Mouse (Mus musculus): ENCODE data around the gene Tent4b. TPM values are rescaled to one million over a fixed set of nuclear protein-coding genes. Genes with fewer than 3 reads are reported as not detected.

Gene Tent4b
- polyA plus RNA-seq (2015; fragmentation: Nextera tagmentation; extraction: Ambion mirVana) = 9.5 and 9.9 TPM in 2 replicates

GRCm38 (mm10) chr8:88198945-88199571 lies at the start of gene Tent4b:
TSS of gene Tent4b (plus strand) at chr8:88199213.
- WGBS = under 1% methylated on average over 79 of the region's 97 CpGs
- H3K27ac ChIP-seq = peak within 1 kb of the TSS; percentile 97
- H3K9ac ChIP-seq = peak within 1 kb of the TSS; percentile 94
- no peaks in the 10 kb centered on the region for H3K36me3 ChIP-seq
- peaks cover 36% of the 10 kb centered on the region for H3K4me1 ChIP-seq (replicated peaks)
- no peaks in the 10 kb centered on the region for H3K27me3 ChIP-seq
- no peaks in the 10 kb centered on the region for H3K9me3 ChIP-seq
- peak within 1 kb of the TSS; percentile 84 for H3K4me2 ChIP-seq
- peak; percentile 95 for ATAC-seq (ENCODE audit: low FRiP score)
- H3K4me3 ChIP-seq = peak within 1 kb of the TSS; percentile 95

DNA sequence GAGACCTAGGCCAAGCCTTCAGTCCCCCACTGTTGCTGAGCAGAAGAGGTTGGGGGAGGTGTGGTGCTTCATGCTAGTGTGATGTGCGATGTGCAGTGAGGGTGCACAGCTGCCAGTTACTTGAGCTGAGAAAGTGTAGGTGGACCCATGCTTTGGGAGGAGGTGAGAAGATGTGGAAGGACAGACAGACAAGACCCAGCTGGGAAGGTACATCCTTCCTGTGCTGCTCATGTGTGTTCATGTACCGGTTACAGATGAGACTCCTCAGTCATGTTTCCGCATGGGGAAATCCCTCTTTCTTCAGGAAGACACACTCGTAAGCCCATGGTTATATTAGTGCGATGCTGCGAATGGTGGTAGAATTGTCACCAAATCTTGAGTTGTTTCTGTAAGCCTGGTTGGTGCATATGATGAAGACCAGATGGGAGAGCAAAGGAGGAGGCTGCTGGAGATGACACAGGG lies 48.1 kb upstream of the Tent4b start:
- Histone ChIP-seq H3K27ac (no peak overlapping the region), H3K4me1 (replicated peaks) (no peaks in the 10 kb centered on the region), H3K27me3 (no peaks in the 10 kb centered on the region), H3K36me3 (peaks cover 80% of the 10 kb centered on the region), H3K4me2 (no peak overlapping the region), H3K9ac (no peak overlapping the region), H3K4me3 (no peak overlapping the region), H3K9me3 (no peaks in the 10 kb centered on the region)
- WGBS = 94% methylated on average over 6 of the region's 6 CpGs
- no peak for ATAC-seq (ENCODE audit: low FRiP score)

DNA sequence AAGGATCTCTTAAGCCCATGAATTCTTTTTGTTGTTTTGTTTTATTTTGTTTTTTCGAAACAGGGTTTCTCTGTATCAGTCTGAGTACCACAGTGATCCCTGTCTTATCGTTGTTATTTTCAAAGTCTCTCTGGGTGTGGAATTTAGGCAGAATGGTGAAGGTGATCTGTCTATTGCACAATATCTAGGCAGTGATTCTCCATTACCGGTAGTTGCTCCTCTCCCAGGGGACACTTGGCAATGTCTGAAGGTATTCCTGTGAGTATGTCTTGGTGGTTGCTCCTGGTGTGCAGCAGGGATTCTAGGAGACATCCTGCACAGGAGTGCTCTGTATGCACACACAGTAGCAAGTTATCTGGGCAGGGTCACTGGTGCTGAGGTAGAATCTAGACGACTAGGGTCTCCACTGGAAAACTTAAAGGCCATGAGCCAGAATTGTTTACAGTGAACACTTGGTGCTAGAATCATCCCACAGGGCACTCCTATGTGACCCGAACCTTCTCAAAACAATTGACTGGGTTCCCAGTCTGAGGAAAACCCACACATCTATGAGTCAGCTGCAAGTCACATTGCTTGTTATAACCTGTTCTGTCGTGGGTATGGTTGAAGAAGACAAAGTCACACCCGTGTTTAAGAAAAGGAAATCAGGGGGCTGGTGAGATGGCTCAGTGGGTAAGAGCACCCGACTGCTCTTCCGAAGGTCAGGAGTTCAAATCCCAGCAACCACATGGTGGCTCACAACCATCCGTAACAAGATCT lies 38.6 kb upstream of the Tent4b start:
- no peak overlapping the region for H3K4me3 ChIP-seq
- WGBS = 95% methylated on average over 10 of the region's 10 CpGs
- H3K4me2 ChIP-seq = no peak overlapping the region
- H3K4me1 ChIP-seq (replicated peaks) = no peaks in the 10 kb centered on the region
- no peaks in the 10 kb centered on the region for H3K27me3 ChIP-seq
- H3K36me3 ChIP-seq = peaks cover 89% of the 10 kb centered on the region
- no peak for ATAC-seq (ENCODE audit: low FRiP score)
- H3K9me3 ChIP-seq = no peaks in the 10 kb centered on the region
- H3K9ac ChIP-seq = no peak overlapping the region
- H3K27ac ChIP-seq = no peak overlapping the region

GRCm38 (mm10) chr8:88161439-88161838 lies 37.6 kb upstream of the Tent4b start:
- no peaks in the 10 kb centered on the region for H3K27me3 ChIP-seq
- H3K4me1 ChIP-seq (replicated peaks) = no peaks in the 10 kb centered on the region
- H3K9me3 ChIP-seq = no peaks in the 10 kb centered on the region
- no peak overlapping the region for H3K4me3 ChIP-seq
- ATAC-seq (ENCODE audit: low FRiP score) = no peak
- no peak overlapping the region for H3K27ac ChIP-seq
- WGBS = 75% methylated on average over 5 of the region's 5 CpGs
- H3K36me3 ChIP-seq = peaks cover 88% of the 10 kb centered on the region
- no peak overlapping the region for H3K9ac ChIP-seq
- no peak overlapping the region for H3K4me2 ChIP-seq

GRCm38 (mm10) chr8:88175264-88175663 lies 23.7 kb upstream of the Tent4b start:
- H3K4me1 ChIP-seq (replicated peaks) = no peaks in the 10 kb centered on the region
- no peak overlapping the region for H3K27ac ChIP-seq
- H3K4me3 ChIP-seq = no peak overlapping the region
- WGBS = 94% methylated on average over 7 of the region's 7 CpGs
- H3K9me3 ChIP-seq = no peaks in the 10 kb centered on the region
- H3K4me2 ChIP-seq = no peak overlapping the region
- H3K9ac ChIP-seq = no peak overlapping the region
- ATAC-seq (ENCODE audit: low FRiP score) = no peak
- H3K27me3 ChIP-seq = no peaks in the 10 kb centered on the region
- H3K36me3 ChIP-seq = peaks cover 28% of the 10 kb centered on the region

DNA sequence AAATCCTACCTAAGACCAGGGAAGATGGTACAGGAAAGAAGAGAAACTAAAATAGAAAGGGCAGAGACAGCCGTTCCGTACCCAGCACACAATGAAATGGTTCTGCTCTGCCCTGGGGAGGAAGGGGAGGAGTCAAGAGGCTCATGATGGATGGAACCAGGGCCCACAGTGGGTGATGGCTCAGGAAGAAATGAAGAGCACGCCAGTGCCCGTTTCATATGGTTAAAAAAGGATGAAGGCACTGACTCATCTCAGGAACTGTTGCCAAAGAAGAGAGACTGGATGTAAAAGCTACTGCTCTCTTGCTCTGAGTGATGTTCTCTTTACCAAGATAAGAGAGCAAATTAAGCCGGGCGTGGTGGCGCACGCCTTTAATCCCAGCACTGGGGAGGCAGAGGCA lies 21.7 kb upstream of the Tent4b start:
- H3K4me3 ChIP-seq = no peak overlapping the region
- H3K4me1 ChIP-seq (replicated peaks) = no peaks in the 10 kb centered on the region
- no peak overlapping the region for H3K9ac ChIP-seq
- H3K4me2 ChIP-seq = no peak overlapping the region
- ATAC-seq (ENCODE audit: low FRiP score) = no peak
- H3K36me3 ChIP-seq = peaks cover 16% of the 10 kb centered on the region
- H3K27me3 ChIP-seq = no peaks in the 10 kb centered on the region
- no peak overlapping the region for H3K27ac ChIP-seq
- H3K9me3 ChIP-seq = no peaks in the 10 kb centered on the region
- WGBS = 91% methylated on average over 8 of the region's 8 CpGs

DNA sequence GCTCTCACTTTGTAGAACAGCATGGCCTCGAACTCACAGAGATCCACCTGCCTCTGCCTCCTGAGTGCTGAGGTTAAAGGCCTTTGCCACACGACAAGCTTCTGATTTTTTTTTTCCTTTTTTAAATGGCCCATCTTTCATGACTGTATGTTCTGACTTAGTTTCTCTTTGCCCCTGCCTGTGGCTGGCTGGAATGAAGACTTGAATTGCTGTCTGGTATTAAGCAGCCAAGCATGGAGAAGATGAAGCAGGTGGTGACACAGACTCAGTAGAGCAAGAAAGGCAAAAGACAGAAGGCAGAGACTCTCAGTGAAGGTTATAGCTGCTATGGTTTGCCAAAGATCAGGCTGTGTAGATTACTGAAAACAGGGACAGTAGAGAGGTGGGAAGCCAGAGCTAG lies 15.9 kb upstream of the Tent4b start:
- no peak for ATAC-seq (ENCODE audit: low FRiP score)

GRCm38 (mm10) chr8:88184914-88185313 lies 14.1 kb upstream of the Tent4b start:
- no peak overlapping the region for H3K27ac ChIP-seq
- H3K36me3 ChIP-seq = no peaks in the 10 kb centered on the region
- no peaks in the 10 kb centered on the region for H3K9me3 ChIP-seq
- H3K27me3 ChIP-seq = no peaks in the 10 kb centered on the region
- 97% methylated on average over 1 of the region's 1 CpGs for WGBS
- H3K4me3 ChIP-seq = no peak overlapping the region
- ATAC-seq (ENCODE audit: low FRiP score) = no peak
- H3K9ac ChIP-seq = no peak overlapping the region
- no peak overlapping the region for H3K4me2 ChIP-seq
- H3K4me1 ChIP-seq (replicated peaks) = no peaks in the 10 kb centered on the region

More for the DNA sequence above, 15.9 kb upstream of the Tent4b start:
- H3K27ac ChIP-seq = no peak overlapping the region
- H3K4me2 ChIP-seq = no peak overlapping the region
- no peaks in the 10 kb centered on the region for H3K27me3 ChIP-seq
- H3K9me3 ChIP-seq = no peaks in the 10 kb centered on the region
- H3K36me3 ChIP-seq = no peaks in the 10 kb centered on the region
- H3K9ac ChIP-seq = no peak overlapping the region
- H3K4me1 ChIP-seq (replicated peaks) = no peaks in the 10 kb centered on the region
- 88% methylated on average over 2 of the region's 2 CpGs for WGBS
- H3K4me3 ChIP-seq = no peak overlapping the region

GRCm38 (mm10) chr8:88185716-88186115 lies 13.3 kb upstream of the Tent4b start:
- no peak overlapping the region for H3K4me2 ChIP-seq
- no peak overlapping the region for H3K4me3 ChIP-seq
- 85% methylated on average over 6 of the region's 6 CpGs for WGBS
- no peaks in the 10 kb centered on the region for H3K9me3 ChIP-seq
- no peaks in the 10 kb centered on the region for H3K27me3 ChIP-seq
- H3K4me1 ChIP-seq (replicated peaks) = no peaks in the 10 kb centered on the region
- no peak for ATAC-seq (ENCODE audit: low FRiP score)
- no peak overlapping the region for H3K27ac ChIP-seq
- H3K9ac ChIP-seq = no peak overlapping the region
- no peaks in the 10 kb centered on the region for H3K36me3 ChIP-seq

DNA sequence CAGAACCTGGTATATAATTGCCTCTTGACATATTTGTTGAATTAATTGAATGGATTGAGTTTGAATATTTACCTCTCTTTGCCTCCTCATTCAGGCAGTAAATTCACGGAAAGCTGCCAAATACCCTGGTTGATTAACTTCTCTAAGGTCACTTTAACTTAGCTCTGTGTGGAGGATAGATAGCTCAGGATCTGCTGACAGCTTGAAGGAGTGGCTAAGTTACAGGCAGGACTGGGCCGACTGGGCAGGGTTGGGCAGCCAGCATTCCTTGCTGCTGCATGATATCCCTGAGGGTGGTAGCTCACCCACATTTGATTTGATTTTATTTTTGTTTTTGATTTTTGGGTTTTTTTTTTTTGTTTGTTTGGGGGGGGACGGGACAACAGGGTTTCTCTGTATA lies 1.7 kb upstream of the Tent4b start:
- WGBS = 65% methylated on average over 3 of the region's 3 CpGs
- no peak for ATAC-seq (ENCODE audit: low FRiP score)

DNA sequence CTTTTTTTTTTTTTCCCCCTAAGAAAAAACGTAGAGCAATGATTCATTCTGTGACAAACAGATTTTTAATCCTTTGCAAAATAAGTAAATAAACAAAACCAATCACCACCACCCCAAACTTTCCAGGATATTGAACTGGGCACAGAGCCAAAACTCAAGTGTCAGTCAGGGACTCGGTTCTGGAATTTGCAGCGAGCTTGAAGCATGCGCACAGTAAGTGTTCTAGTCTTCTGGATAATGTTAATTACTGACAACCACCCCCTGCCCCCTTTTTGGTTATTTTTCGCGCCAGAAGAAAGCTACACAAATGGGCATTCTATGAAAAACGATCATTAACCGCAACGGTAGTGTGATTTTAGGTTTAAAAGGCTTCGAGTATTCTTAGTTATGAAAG lies 465 bp upstream of the Tent4b start:
- H3K9me3 ChIP-seq = no peaks in the 10 kb centered on the region
- under 1% methylated on average over 10 of the region's 10 CpGs for WGBS
- ATAC-seq (ENCODE audit: low FRiP score) = no peak

More for the DNA sequence above, 1.7 kb upstream of the Tent4b start:
- H3K27ac ChIP-seq = no peak overlapping the region
- no peaks in the 10 kb centered on the region for H3K27me3 ChIP-seq
- no peaks in the 10 kb centered on the region for H3K9me3 ChIP-seq
- H3K9ac ChIP-seq = no peak overlapping the region
- H3K36me3 ChIP-seq = no peaks in the 10 kb centered on the region
- H3K4me1 ChIP-seq (replicated peaks) = peaks cover 21% of the 10 kb centered on the region
- H3K4me2 ChIP-seq = no peak overlapping the region
- H3K4me3 ChIP-seq = no peak overlapping the region

GRCm38 (mm10) chr8:88199700-88200601 lies 938 bp downstream of the Tent4b start:
- peak overlapping the region; percentile 94 for H3K9ac ChIP-seq
- no peaks in the 10 kb centered on the region for H3K27me3 ChIP-seq
- WGBS = under 1% methylated on average over 64 of the region's 117 CpGs
- no peaks in the 10 kb centered on the region for H3K36me3 ChIP-seq
- H3K9me3 ChIP-seq = no peaks in the 10 kb centered on the region
- peak overlapping the region; percentile 95 for H3K4me3 ChIP-seq
- peak overlapping the region; percentile 97 for H3K27ac ChIP-seq
- ATAC-seq (ENCODE audit: low FRiP score) = peak; percentile 59
- H3K4me2 ChIP-seq = peak overlapping the region; percentile 84
- peaks cover 45% of the 10 kb centered on the region for H3K4me1 ChIP-seq (replicated peaks)

More for the DNA sequence above, 465 bp upstream of the Tent4b start:
- Histone ChIP-seq H3K9ac (peak overlapping the region; percentile 94), H3K27me3 (no peaks in the 10 kb centered on the region), H3K4me3 (peak overlapping the region; percentile 95), H3K27ac (peak overlapping the region; percentile 97), H3K4me1 (replicated peaks) (peaks cover 33% of the 10 kb centered on the region), H3K36me3 (no peaks in the 10 kb centered on the region), H3K4me2 (peak overlapping the region; percentile 84)

Measured in hindbrain, embryonic 13.5 days (tissue).